Mouse (Mus musculus): ENCODE measurements at regions not wholly inside any gene's neighbourhood (a gene's known extent, or its start where the extent isn't known, plus 50 kb on each side); places are given as distances from the start of the nearest gene placed in this dataset.

DNA sequence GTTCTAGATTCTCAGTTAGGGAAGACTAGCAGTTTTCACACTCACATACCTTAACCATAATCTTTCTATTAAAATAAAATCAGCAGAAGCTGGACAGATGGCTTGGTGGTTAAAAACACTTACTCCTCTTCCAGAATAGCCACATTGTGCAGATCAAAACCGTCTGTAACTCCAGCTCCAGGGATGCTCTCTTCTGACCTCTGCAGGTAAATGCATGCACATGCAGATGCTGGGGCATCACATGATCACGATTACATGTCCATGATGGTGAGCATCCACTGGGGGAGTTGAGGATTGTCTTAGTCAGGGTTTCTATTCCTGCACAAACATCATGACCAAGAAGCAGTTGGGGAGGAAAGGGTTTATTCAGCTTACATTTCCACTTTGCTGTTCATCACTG lies 184.8 kb upstream of the Srrm4 start:
- no peak for TF ChIP-seq GATA1 (IDR thresholded peaks at IDR 0.05; ENCODE audit: borderline replicate concordance, low read length)
- TF ChIP-seq FLI1 (IDR thresholded peaks at IDR 0.05; ENCODE audit: low read length) = no peak
